Mouse (Mus musculus): Measurements from ENCODE around the gene Zfhx3.
A peak's percentile ranks its signal among the peaks of the same experiment; 100 is the strongest.

Gene Zfhx3

GRCm38 (mm10) chr8:108798012-108798411 lies 855.6 kb downstream of the Zfhx3 start:
- DNase-seq (ENCODE audit: low spot score in 2 of 2), result peak; percentile 74 to 86

- DNase-seq (ENCODE audit: low spot score in 2 of 2), result no peak
These were observed 856.8 kb downstream of the Zfhx3 start for GRCm38 (mm10) chr8:108799250-108799649.

- DNase-seq (ENCODE audit: low spot score in 2 of 2), result no peak
These were observed 857.9 kb downstream of the Zfhx3 start for GRCm38 (mm10) chr8:108800357-108800756.

- DNase-seq (ENCODE audit: low spot score in 2 of 2), result no peak
These were observed 860.6 kb downstream of the Zfhx3 start for GRCm38 (mm10) chr8:108803017-108803416.

- no peak for DNase-seq (ENCODE audit: low spot score in 2 of 2)
These were observed 869.2 kb downstream of the Zfhx3 start for GRCm38 (mm10) chr8:108811694-108812093.

GRCm38 (mm10) chr8:108813375-108813774 lies 870.9 kb downstream of the Zfhx3 start:
- DNase-seq (ENCODE audit: low spot score in 2 of 2), result no peak

- DNase-seq (ENCODE audit: low spot score in 2 of 2), result no peak
These were observed 876.8 kb downstream of the Zfhx3 start for GRCm38 (mm10) chr8:108819271-108819671.

- DNase-seq (ENCODE audit: low spot score in 2 of 2), result no peak
These were observed 877.4 kb downstream of the Zfhx3 start for GRCm38 (mm10) chr8:108819826-108820225.

- peak in 1 of 2 experiments; percentile 16 for DNase-seq (ENCODE audit: low spot score in 2 of 2)
These were observed 878.2 kb downstream of the Zfhx3 start for GRCm38 (mm10) chr8:108820634-108821033.

GRCm38 (mm10) chr8:108822841-108823266 lies 880.4 kb downstream of the Zfhx3 start:
- no peak for DNase-seq (ENCODE audit: low spot score in 2 of 2)

GRCm38 (mm10) chr8:108824049-108824448 lies 881.6 kb downstream of the Zfhx3 start:
- DNase-seq (ENCODE audit: low spot score in 2 of 2), result no peak

- DNase-seq (ENCODE audit: low spot score in 2 of 2), result no peak
These were observed 884.0 kb downstream of the Zfhx3 start for GRCm38 (mm10) chr8:108826414-108826813.

GRCm38 (mm10) chr8:108827428-108827827 lies 885.0 kb downstream of the Zfhx3 start:
- peak in 1 of 2 experiments; percentile 23 for DNase-seq (ENCODE audit: low spot score in 2 of 2)

GRCm38 (mm10) chr8:108829305-108829717 lies 886.9 kb downstream of the Zfhx3 start:
- DNase-seq (ENCODE audit: low spot score in 2 of 2), result peak in 1 of 2 experiments; percentile 13

- no peak for DNase-seq (ENCODE audit: low spot score in 2 of 2)
These were observed 892.7 kb downstream of the Zfhx3 start for GRCm38 (mm10) chr8:108835143-108835542.

GRCm38 (mm10) chr8:108837788-108838187 lies 895.3 kb downstream of the Zfhx3 start:
- DNase-seq (ENCODE audit: low spot score in 2 of 2), result no peak

GRCm38 (mm10) chr8:108838761-108839160 lies 896.3 kb downstream of the Zfhx3 start:
- no peak for DNase-seq (ENCODE audit: low spot score in 2 of 2)

- DNase-seq (ENCODE audit: low spot score in 2 of 2), result no peak
These were observed 899.9 kb downstream of the Zfhx3 start for GRCm38 (mm10) chr8:108842307-108842706.

- DNase-seq (ENCODE audit: low spot score in 2 of 2), result no peak
These were observed 903.7 kb downstream of the Zfhx3 start for GRCm38 (mm10) chr8:108846174-108846573.

- no peak for DNase-seq (ENCODE audit: low spot score in 2 of 2)
These were observed 904.4 kb downstream of the Zfhx3 start for GRCm38 (mm10) chr8:108846827-108847226.

- DNase-seq (ENCODE audit: low spot score in 2 of 2), result no peak
These were observed 904.9 kb downstream of the Zfhx3 start for GRCm38 (mm10) chr8:108847356-108847755.

GRCm38 (mm10) chr8:108848484-108848883 lies 906.0 kb downstream of the Zfhx3 start:
- DNase-seq (ENCODE audit: low spot score in 2 of 2), result no peak

GRCm38 (mm10) chr8:108853028-108853427 lies 910.6 kb downstream of the Zfhx3 start:
- no peak for DNase-seq (ENCODE audit: low spot score in 2 of 2)

- DNase-seq (ENCODE audit: low spot score in 2 of 2), result peak in 1 of 2 experiments; percentile 27
These were observed 912.1 kb downstream of the Zfhx3 start for GRCm38 (mm10) chr8:108854444-108855102.

All from heart, adult 9 months (tissue).